8 mouse cellular contexts compared by ENCODE assay signal in the genomic region with DNA sequence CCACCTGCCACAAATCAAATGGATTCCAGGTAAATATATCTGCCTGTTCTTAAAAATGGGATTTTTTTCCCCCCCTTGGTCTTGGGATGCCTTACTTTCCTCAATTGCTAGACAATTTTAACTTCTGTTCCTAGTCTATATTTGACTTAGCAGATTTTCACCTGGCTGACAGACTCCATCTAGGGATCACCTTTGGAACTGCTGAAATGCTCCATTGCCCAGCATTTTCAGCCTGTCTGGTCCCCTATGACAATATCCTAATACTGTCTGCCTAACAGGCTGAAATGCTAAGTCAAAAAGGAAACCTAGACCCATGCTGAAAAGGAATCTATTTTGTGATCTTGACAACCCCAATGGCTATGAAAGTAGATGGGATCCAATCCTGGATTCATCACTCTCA. TPM values are rescaled to one million over a fixed set of nuclear protein-coding genes. Genes with fewer than 3 reads are reported as not detected.
DNase-seq lines count a peak whose midpoint lies in the region; ATAC-seq and TF ChIP-seq lines count a peak whose summit lies in the region.

No protein-coding gene starts in this region.

- DNase-seq in heart, adult 18-20 months = peak; percentile 10 to 40
- peak; percentile 9 for DNase-seq in thymus, postnatal 14 days
- DNase-seq in thymus, postnatal 36 days = no peak
- DNase-seq in embryonic facial prominence, embryonic 14.5 days (ENCODE audit: low spot score) = peak; percentile 34
- peak; percentile 54 for DNase-seq in lung, embryonic 14.5 days
- DNase-seq in spleen, postnatal 4 days (ENCODE audit: low spot score in 2 of 2) = no peak
- DNase-seq in gastrocnemius, postnatal 14 days = no peak

- H3K4me2 ChIP-seq in heart, embryonic 12.5 days = no peak overlapping the region
- no peak overlapping the region for H3K4me2 ChIP-seq in embryonic facial prominence, embryonic 14.5 days (ENCODE audit: low read depth, low read length)
- no peak overlapping the region for H3K4me2 ChIP-seq in lung, embryonic 14.5 days

- H3K27ac ChIP-seq in heart, embryonic 12.5 days (ENCODE audit: poor library complexity, severe bottlenecking) = no peak overlapping the region
- no peak overlapping the region for H3K27ac ChIP-seq in embryonic facial prominence, embryonic 14.5 days (replicated peaks; ENCODE audit: low read depth, low read length)
- no peak overlapping the region for H3K27ac ChIP-seq in lung, embryonic 14.5 days (ENCODE audit: low read depth)

- no peaks in the 10 kb centered on the region for H3K4me1 ChIP-seq in heart, embryonic 12.5 days (replicated peaks)
- no peaks in the 10 kb centered on the region for H3K4me1 ChIP-seq in embryonic facial prominence, embryonic 14.5 days (ENCODE audit: control insufficient read depth, insufficient read depth, low read length)
- no peaks in the 10 kb centered on the region for H3K4me1 ChIP-seq in lung, embryonic 14.5 days (ENCODE audit: insufficient read depth)

- intact Hi-C loops in gastrocnemius, postnatal 14 days (cut with DNase I; ENCODE audit: low total_unique reads) = loop anchor here (10.0 kb wide), 1 partner anchor 170 kb away; no protein-coding TSS in a partner anchor

- H3K4me3 ChIP-seq in heart, embryonic 12.5 days = no peak overlapping the region
- no peak overlapping the region for H3K4me3 ChIP-seq in embryonic facial prominence, embryonic 14.5 days (ENCODE audit: low read depth, low read length)
- H3K4me3 ChIP-seq in lung, embryonic 14.5 days (ENCODE audit: low read depth, low read length) = no peak overlapping the region

- H3K36me3 ChIP-seq in heart, embryonic 12.5 days = 0 out of 2 replicates have a peak, but pooled peaks cover 3% of the 10 kb centered on the region
- H3K36me3 ChIP-seq in embryonic facial prominence, embryonic 14.5 days (ENCODE audit: control insufficient read depth, insufficient read depth, low read length) = no peaks in the 10 kb centered on the region
- no peaks in the 10 kb centered on the region for H3K36me3 ChIP-seq in lung, embryonic 14.5 days (ENCODE audit: insufficient read depth)

- no peaks in the 10 kb centered on the region for H3K27me3 ChIP-seq in heart, embryonic 12.5 days (replicated peaks)
- H3K27me3 ChIP-seq in embryonic facial prominence, embryonic 14.5 days (replicated peaks; ENCODE audit: control insufficient read depth, insufficient read depth, low read length) = no peaks in the 10 kb centered on the region
- no peaks in the 10 kb centered on the region for H3K27me3 ChIP-seq in lung, embryonic 14.5 days (ENCODE audit: insufficient read depth, low read length)

- no peak overlapping the region for H3K9ac ChIP-seq in heart, embryonic 12.5 days
- H3K9ac ChIP-seq in embryonic facial prominence, embryonic 14.5 days (ENCODE audit: low read depth, low read length) = no peak overlapping the region
- H3K9ac ChIP-seq in lung, embryonic 14.5 days = no peak overlapping the region

- H3K9me3 ChIP-seq in heart, embryonic 12.5 days (replicated peaks) = no peaks in the 10 kb centered on the region
- no peaks in the 10 kb centered on the region for H3K9me3 ChIP-seq in embryonic facial prominence, embryonic 14.5 days (ENCODE audit: control insufficient read depth, low read length)
- H3K9me3 ChIP-seq in lung, embryonic 14.5 days (ENCODE audit: low read depth, low read length) = no peaks in the 10 kb centered on the region

- TF ChIP-seq CTCF in lung, embryonic 14.5 days (IDR thresholded peaks at IDR 0.05; ENCODE audit: low read depth) = peak; percentile 55

- no peak for ATAC-seq in heart, embryonic 12.5 days (ENCODE audit: insufficient number of reproducible peaks, low FRiP score)
- ATAC-seq in embryonic facial prominence, embryonic 14.5 days (ENCODE audit: low read depth) = no peak
- ATAC-seq in lung, embryonic 14.5 days (ENCODE audit: insufficient read depth) = no peak

RNA-seq across cellular contexts. Expression of gene Cfap300, which starts 31.7 kb away (rescaled TPM):
- under 1 TPM; 0.40 to 0.82 TPM for total RNA-seq in heart, adult 18-20 months (2021)
- 7.4 TPM in 2 replicates for polyA plus RNA-seq in heart, embryonic 12.5 days (2016; fragmentation: Nextera tagmentation; extraction: Ambion mirVana)
- 13.9 and 14.5 TPM in 2 replicates for polyA plus RNA-seq in embryonic facial prominence, embryonic 14.5 days (2014; fragmentation: Nextera tagmentation; extraction: Ambion mirVana)
- polyA plus RNA-seq in lung, embryonic 14.5 days (2014; fragmentation: Nextera tagmentation; extraction: Ambion mirVana) = 10.8 and 13.0 TPM in 2 replicates
- total RNA-seq in gastrocnemius, postnatal 14 days (2021) = under 1 TPM; 0.33 to 0.80 TPM

RNA-seq across cellular contexts. Expression of gene Cep126, which starts 59.7 kb away (rescaled TPM):
- 1 to 10 TPM; 3.4 to 3.7 TPM for total RNA-seq in heart, adult 18-20 months (2021)
- 3.0 and 3.4 TPM in 2 replicates for polyA plus RNA-seq in heart, embryonic 12.5 days (2016; fragmentation: Nextera tagmentation; extraction: Ambion mirVana)
- 3.2 and 4.5 TPM in 2 replicates for polyA plus RNA-seq in embryonic facial prominence, embryonic 14.5 days (2014; fragmentation: Nextera tagmentation; extraction: Ambion mirVana)
- 3.8 and 4.5 TPM in 2 replicates for polyA plus RNA-seq in lung, embryonic 14.5 days (2014; fragmentation: Nextera tagmentation; extraction: Ambion mirVana)
- under 1 TPM; 0.58 to 0.90 TPM for total RNA-seq in gastrocnemius, postnatal 14 days (2021)

Comparison
In these comparisons a context has a peak if more than half of its experiments do, and no peak if none do; other contexts are left out.
1. DNase-seq: peak in heart, adult 18-20 months (2 of 2), thymus, postnatal 14 days (single experiment), embryonic facial prominence, embryonic 14.5 days (single experiment) and lung, embryonic 14.5 days (single experiment); none in thymus, postnatal 36 days (0 of 2), spleen, postnatal 4 days (0 of 2) and gastrocnemius, postnatal 14 days (single experiment).